Mouse (Mus musculus): ENCODE results near the gene Chrd. TPM values are rescaled to one million over a fixed set of nuclear protein-coding genes. Genes with fewer than 3 reads are reported as not detected.

Chrd gene
- not detected for polyA plus RNA-seq (2017; shearing (Covaris generic))

GRCm38 (mm10) chr16:20732925-20733730 lies at the start of gene Chrd:
Gene Chrd (plus strand): TSS chr16:20733127.

GRCm38 (mm10) chr16:20693111-20693701 lies 39.7 kb upstream of the Chrd start, which contains the start of gene Fam131a:
Gene Fam131a (plus strand): TSS chr16:20693241.

GRCm38 (mm10) chr16:20717181-20717977 lies 15.5 kb upstream of the Chrd start, which contains the start of the genes Polr2h and Clcn2:
Gene Polr2h (plus strand): TSS chr16:20717665.
Gene Clcn2 (minus strand): TSS chr16:20717746.

GRCm38 (mm10) chr16:20733731-20734730 lies 1.1 kb downstream of the Chrd start, which contains the start of gene Thpo:
Gene Thpo (minus strand): TSS chr16:20734511.

Other genes with a start within 250 kb of the Chrd start
- 21.3 TPM for gene Eif2b5, start 234.3 kb upstream of the Chrd start, polyA plus RNA-seq (2017; shearing (Covaris generic))
- 5.8 TPM for gene Dvl3, start 216.1 kb upstream of the Chrd start, polyA plus RNA-seq (2017; shearing (Covaris generic))
- gene Ap2m1, start 197.6 kb upstream of the Chrd start, polyA plus RNA-seq (2017; shearing (Covaris generic)): 486 TPM
- 122 TPM for gene Abcf3, start 184.6 kb upstream of the Chrd start, polyA plus RNA-seq (2017; shearing (Covaris generic))
- 0.30 TPM for gene Vwa5b2, start 143.7 kb upstream of the Chrd start, polyA plus RNA-seq (2017; shearing (Covaris generic))
- gene Eef1akmt4, start 121.5 kb upstream of the Chrd start, polyA plus RNA-seq (2017; shearing (Covaris generic)): 16.9 TPM
- not detected for gene Gm49333, start 121.5 kb upstream of the Chrd start, polyA plus RNA-seq (2017; shearing (Covaris generic))
- 44.0 TPM for gene Alg3, start 121.4 kb upstream of the Chrd start, polyA plus RNA-seq (2017; shearing (Covaris generic))
- gene Camk2n2, start 111.8 kb upstream of the Chrd start, polyA plus RNA-seq (2017; shearing (Covaris generic)): not detected
- not detected for gene Ece2, start 103.3 kb upstream of the Chrd start, polyA plus RNA-seq (2017; shearing (Covaris generic))
- 308 TPM for gene Psmd2, start 81.5 kb upstream of the Chrd start, polyA plus RNA-seq (2017; shearing (Covaris generic))
- gene Eif4g1, start 64.8 kb upstream of the Chrd start, polyA plus RNA-seq (2017; shearing (Covaris generic)): 165 TPM
- gene Fam131a, start 39.9 kb upstream of the Chrd start, polyA plus RNA-seq (2017; shearing (Covaris generic)): 1.2 TPM
- gene Polr2h, start 15.5 kb upstream of the Chrd start, polyA plus RNA-seq (2017; shearing (Covaris generic)): 64.9 TPM
- 0.88 TPM for gene Clcn2, start 15.4 kb upstream of the Chrd start, polyA plus RNA-seq (2017; shearing (Covaris generic))
- gene Thpo, start 1.4 kb downstream of the Chrd start, polyA plus RNA-seq (2017; shearing (Covaris generic)): not detected